Mouse (Mus musculus) layer of hippocampus, adult 9-10 months (tissue): ENCODE measurements at regions not wholly inside any gene's neighbourhood (a gene's known extent, or its start where the extent isn't known, plus 50 kb on each side); places are given as distances from the start of the nearest gene placed in this dataset.

ENCODE experiments used
- DNase-seq: peaks from one replicate; pipeline ENCODE4 v3.0.0; 2022; ENCODE audit warnings: low spot score

DNA sequence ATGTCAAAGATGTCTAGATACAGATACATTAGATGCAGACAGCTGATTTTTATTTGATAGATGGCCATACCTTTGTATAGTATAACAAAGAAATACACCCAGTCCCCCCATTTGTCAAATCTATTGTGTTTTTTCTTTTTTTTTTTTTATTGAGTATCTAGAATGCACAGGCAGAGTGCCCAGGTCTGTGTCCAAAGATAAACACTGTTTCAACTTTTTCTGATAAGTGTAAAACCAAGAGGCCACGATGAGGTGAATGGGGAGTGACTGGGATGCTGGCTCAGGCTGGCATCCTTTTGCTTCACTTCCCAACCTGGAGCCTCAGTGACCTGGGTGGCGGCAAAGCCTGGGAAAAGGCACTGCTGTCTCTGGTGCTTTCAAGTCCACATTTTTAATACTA lies 54.4 kb upstream of the Prdm1 start:
- no peak for DNase-seq
